Mouse (Mus musculus) embryo, embryonic 10 days (tissue): ENCODE data around the gene Npsr1.

ENCODE experiments used
- DNase-seq: peaks from one replicate; pipeline ENCODE4 v3.0.0-alpha.2; 2015; ENCODE audit warnings: low spot score

Gene Npsr1

DNA sequence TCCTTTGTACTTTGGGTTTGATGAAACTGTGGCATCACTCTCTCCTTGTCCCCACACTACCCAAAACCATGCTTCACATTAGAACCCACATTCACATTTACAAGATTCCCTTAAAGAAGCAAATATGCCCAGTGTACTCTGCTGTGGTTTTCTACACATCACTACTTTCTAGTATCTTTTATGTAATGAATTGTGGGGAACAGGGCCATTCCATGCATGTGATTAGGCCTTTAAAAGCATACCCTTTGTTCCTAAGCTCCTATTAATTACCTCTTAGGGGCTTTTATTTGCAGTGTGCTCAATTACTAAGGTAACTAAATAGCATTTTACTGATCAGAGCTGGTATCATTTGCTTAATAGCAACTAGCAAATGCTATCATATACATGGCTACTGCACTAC, 149.8 kb downstream of the Npsr1 start:
- DNase-seq: no peak

DNA sequence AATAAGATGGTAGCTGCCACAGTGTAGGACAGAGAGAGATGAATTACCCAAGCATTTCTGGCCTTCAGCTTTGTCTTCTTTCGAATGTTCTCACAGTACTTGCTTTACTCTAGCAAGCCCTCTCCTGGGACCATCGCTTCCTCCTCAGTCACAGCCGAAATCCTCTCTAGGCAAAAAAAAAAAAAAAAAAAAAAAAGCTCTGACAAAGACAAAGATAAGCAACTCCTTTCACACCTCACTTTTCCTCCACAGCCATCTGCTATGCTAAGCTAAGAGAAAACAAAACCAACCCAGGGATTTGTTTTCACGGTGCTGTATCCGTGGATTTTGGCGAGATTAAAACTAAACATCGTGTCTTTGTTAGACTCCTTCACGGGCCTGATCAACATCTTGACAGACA, 156.4 kb downstream of the Npsr1 start:
- no peak for DNase-seq

DNA sequence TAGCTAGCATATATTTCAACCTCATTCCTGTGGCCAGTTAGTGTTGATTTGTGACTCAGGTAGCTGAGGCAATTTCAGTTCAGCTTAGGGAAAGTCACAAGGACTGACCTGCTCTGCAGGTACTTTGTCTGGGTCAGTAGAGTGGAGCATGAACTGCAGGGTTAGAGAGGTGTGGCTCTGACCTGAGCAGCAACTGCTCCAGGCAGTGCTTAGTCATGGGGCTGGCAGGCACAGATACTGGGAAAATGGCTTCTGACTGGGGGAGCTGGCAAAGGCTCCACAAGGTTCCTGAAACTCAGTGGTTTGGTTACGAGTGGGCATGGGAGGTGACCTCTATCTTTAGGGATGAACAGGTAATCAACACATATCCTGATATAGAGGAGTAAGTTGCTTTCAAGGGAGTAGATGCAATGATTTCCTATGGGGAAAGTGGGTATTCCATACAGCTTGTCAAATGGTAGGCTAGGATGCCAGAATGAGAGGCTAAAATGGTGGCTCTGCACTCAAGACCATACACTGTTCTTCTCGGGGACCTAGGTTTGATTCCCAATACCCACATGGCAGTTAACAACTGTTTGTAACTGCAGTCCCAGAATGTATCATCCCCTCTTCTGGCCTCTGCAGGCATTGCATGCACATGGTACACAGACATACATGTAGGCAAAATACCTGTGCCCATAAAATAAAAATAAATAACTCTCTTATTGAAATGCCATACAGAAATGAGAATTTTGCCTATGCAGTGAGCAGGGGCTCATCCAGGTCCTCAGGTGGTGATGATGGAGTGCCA, 182.9 kb downstream of the Npsr1 start:
- DNase-seq: no peak

DNA sequence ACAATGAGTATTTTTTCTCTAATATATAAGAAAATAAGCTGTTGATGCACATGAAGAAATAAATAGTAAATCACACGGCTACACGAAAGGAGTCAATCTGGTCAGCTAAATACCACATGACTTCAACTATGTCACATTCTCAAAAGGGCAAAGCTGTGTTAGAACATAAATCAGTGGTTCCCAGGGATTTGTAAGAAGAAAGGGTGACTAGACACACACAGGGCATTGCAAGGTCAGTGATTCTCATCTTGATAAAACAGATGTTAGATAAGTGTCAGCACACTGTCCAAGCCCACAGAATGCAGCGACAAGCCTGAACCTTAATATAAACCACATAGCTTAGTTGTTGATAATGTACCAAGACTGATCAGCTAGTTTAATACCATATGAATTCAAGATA, 184.8 kb downstream of the Npsr1 start:
- no peak for DNase-seq

DNA sequence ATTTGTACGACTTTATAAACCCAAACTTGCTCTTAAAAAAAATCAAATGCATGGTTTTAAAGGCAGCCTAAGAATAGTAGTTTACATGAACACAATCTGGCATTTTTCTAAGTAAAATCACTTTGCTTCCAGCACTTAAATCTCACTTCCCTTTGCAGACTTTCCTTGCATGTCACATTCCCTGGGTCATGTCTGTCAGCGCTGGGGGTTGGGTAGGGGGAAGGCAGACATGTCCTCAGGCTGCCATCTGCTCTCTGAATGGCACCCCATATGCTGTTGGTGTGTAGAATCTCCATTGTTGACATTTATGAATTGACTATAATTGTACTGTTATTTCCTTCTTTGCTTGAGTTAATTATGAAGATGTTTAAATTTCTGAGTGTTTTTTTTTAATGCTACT, 185.3 kb downstream of the Npsr1 start:
- DNase-seq: peak; percentile 32

DNA sequence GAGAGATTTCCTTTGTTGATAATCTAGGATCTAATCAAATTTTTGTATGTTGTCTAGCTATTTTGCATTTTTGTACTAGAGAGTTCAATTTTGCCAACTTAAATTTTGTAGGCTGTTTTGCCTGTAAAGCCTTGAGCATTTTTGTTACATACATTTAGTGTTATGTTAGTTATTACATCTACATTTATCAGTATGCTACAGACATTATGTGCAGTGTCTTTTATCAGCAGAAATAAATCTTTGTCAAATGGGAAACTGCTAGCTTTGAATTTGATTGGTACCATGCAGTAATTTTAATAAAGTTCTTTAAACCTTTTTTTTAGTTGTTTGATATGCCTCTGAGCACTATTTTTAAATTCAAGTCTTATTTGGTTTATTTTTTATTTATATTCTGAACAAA, 185.7 kb downstream of the Npsr1 start:
- DNase-seq: no peak

DNA sequence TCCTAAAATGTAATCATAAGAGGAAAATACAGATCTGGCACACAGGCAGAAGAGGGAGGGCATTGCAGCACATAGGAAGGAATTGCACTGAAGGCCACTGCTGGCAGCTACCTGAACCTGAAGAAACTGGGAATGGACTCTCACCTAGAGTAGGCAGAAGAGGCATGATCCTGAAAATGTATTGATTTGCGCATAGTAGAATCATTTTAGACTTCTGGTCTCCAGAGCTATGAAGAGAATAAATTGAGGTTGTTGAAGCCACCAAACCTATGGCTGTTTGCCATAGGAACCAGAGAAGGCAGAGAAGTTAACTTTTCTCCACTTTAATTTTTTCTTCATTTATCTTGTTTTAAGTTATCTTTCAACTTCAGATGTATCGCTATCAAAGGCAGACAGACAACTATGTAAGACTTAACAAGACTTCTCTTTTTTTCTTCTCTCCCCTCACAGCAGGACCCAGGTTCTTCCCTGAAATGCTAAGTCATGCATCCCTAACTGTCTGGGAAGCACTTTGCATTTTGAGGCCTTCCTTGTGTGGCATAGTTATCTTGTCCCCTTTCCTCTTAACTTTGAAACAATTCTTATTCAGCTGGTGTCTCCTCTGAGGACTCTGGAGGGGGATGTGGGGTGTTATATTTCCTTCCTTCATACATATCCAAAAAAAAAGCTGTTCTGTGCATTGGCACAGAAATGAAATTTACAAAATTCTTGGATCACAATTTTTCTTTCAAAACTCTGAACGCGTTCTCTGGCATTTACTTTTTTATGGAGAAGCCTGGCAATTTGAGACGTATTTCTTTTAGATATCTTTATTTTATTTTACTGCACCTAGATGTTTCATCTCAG, 186.7 kb downstream of the Npsr1 start:
- DNase-seq: no peak

DNA sequence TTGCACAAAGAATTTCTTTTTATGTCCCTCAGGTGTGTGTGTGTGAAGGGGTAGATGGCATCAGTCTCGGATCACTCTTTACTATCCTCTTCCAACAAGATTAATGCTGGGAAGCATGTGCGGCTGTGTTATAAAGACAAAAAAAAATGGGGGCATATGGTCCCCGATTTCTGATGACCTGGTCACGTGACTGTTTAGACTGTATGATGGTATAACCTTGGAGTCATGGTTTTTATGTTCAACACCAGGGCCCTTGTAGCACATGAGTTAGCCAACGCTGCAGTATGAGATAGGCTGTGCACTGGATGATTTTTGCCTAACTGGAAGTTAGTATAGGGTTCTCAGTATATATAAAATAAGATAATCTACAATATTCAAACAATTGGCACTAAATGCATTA, 187.6 kb downstream of the Npsr1 start:
- no peak for DNase-seq

DNA sequence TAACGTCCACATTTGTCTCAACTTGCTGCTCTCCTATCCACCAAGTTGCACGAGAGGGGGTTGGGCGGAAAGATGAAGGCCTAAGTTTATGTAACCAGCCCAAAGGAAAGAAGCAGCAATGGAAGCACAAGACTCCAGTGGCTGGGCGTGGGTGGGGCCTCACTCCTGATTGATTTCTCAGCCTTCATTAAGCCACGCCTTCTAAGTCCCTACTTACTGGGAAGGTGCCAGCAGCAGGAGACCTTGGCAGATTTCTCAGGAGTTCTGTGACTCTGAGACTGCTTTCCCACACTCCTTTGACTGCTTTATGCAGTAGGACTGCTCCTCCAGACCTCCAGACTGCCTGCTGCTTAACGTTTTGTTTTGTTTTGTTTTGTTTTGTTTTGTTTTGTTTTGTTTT, 193.6 kb downstream of the Npsr1 start:
- peak; percentile 39 for DNase-seq

DNA sequence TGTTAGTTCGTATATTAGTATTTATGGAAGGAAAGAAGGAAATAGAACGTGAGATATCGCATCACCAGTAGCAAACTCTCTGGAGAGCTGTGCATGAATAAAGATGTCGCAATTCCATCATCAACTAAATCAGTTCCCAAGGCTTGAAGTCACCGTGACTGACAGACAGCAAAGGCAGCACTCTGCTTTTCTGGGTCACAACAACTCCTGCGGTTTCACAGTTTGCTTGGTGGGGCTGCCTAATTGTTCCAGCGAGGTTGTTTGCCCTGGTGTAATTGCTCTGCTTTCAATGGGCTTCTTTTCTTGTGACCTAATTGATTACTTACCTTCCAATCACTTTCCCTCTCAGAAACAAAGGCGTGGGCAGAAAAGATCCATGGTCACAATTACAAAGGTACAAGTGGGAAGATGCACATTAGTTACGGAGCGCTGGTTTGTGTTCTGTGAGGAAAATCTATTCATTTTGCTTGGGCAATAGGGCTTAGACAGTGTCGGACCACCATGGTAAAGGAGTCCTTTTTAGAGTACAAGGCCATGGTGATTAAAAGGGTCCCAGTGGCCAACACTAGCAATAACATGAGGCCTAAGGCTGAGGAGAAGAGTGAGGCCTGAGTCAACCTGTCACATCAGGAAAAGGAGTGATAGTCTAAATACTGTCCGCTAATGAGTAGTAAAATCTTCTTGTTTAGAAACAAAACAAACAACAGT, 195.6 kb downstream of the Npsr1 start:
- DNase-seq: no peak

DNA sequence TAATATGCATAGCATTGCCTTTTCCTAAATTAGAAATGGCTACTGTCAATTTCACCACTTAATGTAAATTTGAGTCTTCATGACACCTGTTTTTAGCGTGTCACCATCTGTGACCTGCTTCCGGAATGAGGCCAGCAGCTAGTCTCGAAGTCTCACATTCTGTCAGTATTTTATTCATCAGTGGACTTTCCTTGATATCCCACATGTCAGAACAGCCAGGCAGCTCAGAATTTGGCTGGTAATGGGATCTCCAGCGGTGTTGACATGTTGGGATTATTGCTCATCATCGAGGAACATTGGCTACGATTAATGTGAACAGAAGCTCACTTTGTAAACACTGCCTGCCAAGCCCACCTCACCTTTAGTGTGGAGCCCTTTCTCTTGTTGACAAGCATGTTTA, 205.1 kb downstream of the Npsr1 start:
- DNase-seq: no peak

DNA sequence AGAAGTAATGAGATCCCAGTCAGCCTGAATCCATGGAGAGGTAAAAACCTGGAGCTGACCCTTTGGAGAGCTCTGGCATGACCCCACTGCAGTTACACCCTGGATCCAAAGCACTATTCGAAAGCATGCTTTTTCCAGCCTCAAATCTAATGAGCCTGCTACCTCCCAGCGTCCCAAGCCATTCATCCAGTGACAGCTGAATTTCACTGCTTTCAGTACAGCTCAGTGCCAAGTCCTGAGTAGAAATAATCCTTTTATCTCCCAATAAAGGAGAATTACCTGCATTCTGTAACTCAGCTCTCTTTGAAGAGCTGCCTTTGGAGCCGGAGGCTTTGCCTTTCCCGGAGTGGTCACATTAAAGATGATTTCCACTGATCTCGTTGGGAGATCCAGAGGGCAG, 209.2 kb downstream of the Npsr1 start:
- DNase-seq: no peak

DNA sequence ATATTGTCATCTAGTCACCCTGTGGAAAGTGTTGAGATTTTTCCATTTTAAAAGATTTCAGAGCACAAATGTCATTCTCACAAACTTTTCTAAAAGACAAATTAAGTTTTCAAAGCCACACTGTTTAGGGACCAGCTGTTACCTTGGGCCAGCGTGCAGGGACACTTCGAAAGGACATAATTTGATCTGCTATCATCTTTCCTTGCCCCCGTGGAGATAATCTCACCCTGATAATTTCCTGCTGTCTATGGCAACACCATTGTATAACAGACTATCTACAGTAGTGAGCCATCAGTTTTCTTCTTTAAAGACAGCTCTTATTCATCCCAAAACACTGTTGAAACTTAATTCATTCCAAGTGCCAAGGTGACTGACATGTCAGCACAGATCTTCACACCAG, 209.6 kb downstream of the Npsr1 start:
- DNase-seq: no peak

DNA sequence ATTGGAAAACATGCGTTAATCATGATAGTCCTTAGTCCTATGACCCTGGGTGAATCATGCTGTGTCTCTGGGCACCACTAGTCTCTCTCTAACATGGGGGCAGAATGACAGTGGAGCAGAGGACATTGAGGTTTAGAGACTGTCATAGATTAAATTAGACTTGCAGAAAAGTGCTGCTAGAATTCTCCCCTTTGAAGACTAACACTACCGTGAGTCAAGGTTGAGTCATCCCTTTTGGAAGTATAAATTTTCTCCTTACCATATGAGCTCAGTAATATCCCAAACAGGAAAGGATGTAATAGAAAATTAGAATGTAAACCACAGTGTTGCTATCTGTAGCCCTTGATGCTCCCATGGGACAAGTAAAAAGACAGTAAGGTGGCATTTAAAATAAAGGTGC, 218.0 kb downstream of the Npsr1 start:
- DNase-seq: no peak

DNA sequence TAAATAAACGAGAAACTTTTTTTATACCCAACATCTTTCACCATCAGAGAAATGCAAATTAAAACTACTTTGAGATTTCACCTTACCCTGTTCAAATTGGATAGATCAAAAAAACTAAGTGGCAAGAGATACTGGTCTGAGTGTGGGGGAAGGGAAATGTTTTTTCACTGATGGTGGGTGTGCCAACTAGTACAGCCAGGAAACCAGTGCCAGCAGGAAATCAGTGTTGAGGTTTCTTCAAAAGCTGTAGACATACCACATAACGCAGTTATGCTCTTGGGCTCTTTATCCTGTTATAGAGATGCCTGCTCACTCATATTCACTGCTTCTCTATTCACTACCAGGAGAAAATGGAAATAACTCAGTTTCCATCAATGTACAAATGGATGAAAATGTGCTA, 233.9 kb downstream of the Npsr1 start:
- no peak for DNase-seq

DNA sequence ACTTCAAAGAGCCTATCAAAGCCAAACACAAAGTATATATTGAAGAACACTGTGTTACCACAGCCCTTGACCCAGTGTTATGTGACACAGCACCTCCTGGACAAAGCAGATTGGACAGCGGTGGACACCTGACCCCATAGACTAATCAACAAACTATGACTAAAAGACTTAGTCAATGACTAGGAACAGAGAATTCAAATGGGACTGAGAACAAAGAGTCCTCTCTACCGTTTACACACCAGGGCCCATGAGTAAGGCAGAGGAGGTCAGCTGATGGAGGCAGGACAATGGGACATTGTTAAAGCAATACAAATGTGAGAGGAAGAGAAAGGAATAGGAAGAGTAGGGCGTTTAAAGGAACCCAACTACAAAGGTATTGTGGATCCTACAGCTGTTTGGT, 243.5 kb downstream of the Npsr1 start:
- DNase-seq: no peak

DNA sequence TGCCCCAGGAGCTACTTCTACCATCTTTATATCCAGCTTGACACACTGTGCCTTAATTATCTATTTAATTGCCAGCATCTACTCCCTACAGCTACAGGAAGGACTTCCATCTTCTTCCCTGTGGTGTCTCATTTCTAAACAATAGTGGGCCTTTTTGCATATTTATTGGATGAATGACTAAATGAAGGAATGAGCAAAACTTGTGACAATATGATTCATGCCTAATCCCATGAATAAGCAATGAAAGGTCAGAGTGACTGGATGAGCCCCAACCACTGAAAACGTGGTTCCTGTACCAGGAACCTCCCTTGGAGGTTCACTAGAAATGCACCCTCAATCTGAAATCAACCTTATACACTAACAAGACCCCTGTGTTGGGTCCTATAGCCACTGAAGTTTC, 249.2 kb downstream of the Npsr1 start:
- DNase-seq: no peak

DNA sequence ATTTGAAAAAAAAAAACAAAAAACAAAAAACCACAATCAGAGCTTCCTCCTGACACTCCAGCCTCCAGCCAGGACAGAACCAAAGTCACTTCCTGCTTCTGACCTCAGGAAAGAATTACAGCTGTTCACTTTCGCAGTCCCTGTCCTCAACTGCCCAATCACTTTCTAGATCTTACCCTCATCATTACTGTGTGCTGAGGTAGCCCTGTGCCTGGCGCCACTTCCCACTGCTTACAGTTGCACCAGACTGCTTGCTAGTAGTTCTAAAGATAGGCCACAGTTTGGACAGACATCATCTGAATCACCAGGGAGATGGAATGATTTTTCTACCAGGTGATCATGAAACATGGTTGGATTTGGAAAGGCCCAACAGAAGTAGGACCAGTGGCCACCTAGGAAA, 251.7 kb downstream of the Npsr1 start:
- no peak for DNase-seq

DNA sequence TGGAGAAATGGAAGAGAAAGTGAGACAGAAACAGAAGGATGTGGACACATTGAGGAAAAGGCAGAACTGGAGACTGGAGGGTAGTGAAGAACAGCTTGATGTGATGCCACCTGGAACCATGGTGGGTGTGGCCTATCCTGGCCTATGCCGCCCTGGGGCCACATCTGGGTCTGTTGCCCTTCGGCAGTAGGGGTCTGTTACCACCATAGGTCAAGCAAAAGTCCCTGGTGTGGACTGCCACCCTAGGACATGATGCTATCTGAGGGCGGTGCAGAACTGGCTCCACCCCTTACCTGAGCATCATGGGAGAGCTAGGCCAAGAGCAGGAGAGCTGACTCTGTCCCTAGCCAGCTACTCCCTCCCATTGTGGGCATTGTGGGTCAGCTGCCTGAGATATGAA, 253.6 kb downstream of the Npsr1 start:
- no peak for DNase-seq
